Mouse (Mus musculus) heart, embryonic 14.5 days (tissue): ENCODE measurements around the gene Stk11. TPM values are rescaled to one million over a fixed set of nuclear protein-coding genes. Genes with fewer than 3 reads are reported as not detected.
A peak's percentile ranks its signal among the peaks of the same experiment; 100 is the strongest.

ENCODE experiments used
- ATAC-seq: fragments of 200-750 bp; cut with Nextera tagmentation; 2 replicates; pipeline ENCODE4 v1.8.0; 2017; ENCODE audit warnings: low read depth, moderate TSS enrichment; ENCODE audit not compliant: insufficient number of reproducible peaks, insufficient read depth, low FRiP score
- H3K27ac ChIP-seq, 2 experiments: fragments of 200-500 bp in 1 of 2; fragments of 300-500 bp in 1 of 2; sonication (generic) in 1 of 2; replicated peaks in 1 of 2; 2 replicates each; pipeline ENCODE4 v1.5.1; 2012 to 2014; ENCODE audit warnings: low read depth in 2 of 2, low read length in 2 of 2, control low read depth in 1 of 2, mild to moderate bottlenecking in 1 of 2, mixed read lengths in 1 of 2; ENCODE audit not compliant: control insufficient read depth in 1 of 2, insufficient read depth in 1 of 2
- H3K27me3 ChIP-seq: fragments of 300-500 bp; sonication (generic); 2 replicates; pipeline ENCODE4 v1.6.1; 2014; ENCODE audit warnings: mild to moderate bottlenecking, low read length, control low read depth; ENCODE audit not compliant: control insufficient read depth, insufficient read depth
- H3K36me3 ChIP-seq: fragments of 300-500 bp; sonication (generic); 2 replicates; pipeline ENCODE4 v1.6.1; 2014; ENCODE audit warnings: mild to moderate bottlenecking, control low read depth, low read length, mixed read lengths; ENCODE audit not compliant: control insufficient read depth, insufficient read depth
- H3K4me1 ChIP-seq, 2 experiments: fragments of 200-500 bp in 1 of 2; fragments of 300-500 bp in 1 of 2; sonication (generic) in 1 of 2; 2 replicates each; pipeline ENCODE4 v1.6.1; 2012 to 2014; ENCODE audit warnings: low read length in 2 of 2, control low read depth in 1 of 2, mixed read lengths in 1 of 2; ENCODE audit not compliant: control insufficient read depth in 2 of 2, insufficient read depth in 2 of 2
- H3K4me2 ChIP-seq: fragments of 300-500 bp; sonication (generic); 2 replicates; pipeline ENCODE4 v1.6.1; 2014; ENCODE audit warnings: mild to moderate bottlenecking, low read length
- H3K4me3 ChIP-seq, 2 experiments: fragments of 200-500 bp in 1 of 2; fragments of 300-500 bp in 1 of 2; sonication (generic) in 1 of 2; 2 replicates each; pipeline ENCODE4 v1.5.1; 2012 to 2014; ENCODE audit warnings: low read length in 2 of 2, mild to moderate bottlenecking in 2 of 2, control low read depth in 1 of 2, low read depth in 1 of 2, moderate library complexity in 1 of 2; ENCODE audit not compliant: control insufficient read depth in 1 of 2, insufficient read depth in 1 of 2
- H3K9ac ChIP-seq: fragments of 300-500 bp; sonication (generic); 2 replicates; pipeline ENCODE4 v1.6.1; 2014; ENCODE audit warnings: mild to moderate bottlenecking, low read length
- H3K9me3 ChIP-seq: fragments of 300-500 bp; sonication (generic); 2 replicates; pipeline ENCODE4 v1.6.1; 2016; ENCODE audit warnings: low read length, control low read depth; ENCODE audit not compliant: control insufficient read depth
- WGBS: fragments of 180-500 bp; shearing (Covaris S2); extraction: QIAGEN DNeasy Blood & Tissue Kit; methylation state at CpG from one replicate; pipeline ENCODE4 v1.1.7; 2014; 5-methylcytosine and 5-hydroxymethylcytosine counted together
- polyA plus RNA-seq: library from polyadenylated mRNA; unstranded; fragments of >200 nt; fragmentation: Nextera tagmentation; extraction: Ambion mirVana; gene quantifications from 2 replicates; pipeline ENCODE4 v1.2.1, GENCODE M21; 2014

Stk11 gene
- polyA plus RNA-seq, 1 experiment from 2014 or later, result 17.7 TPM

- WGBS, result 2% methylated on average over 30 of the region's 30 CpGs
- peak overlapping the region in 1 of 2 experiments; percentile 81; a peak in 2 of 4 replicates for H3K27ac ChIP-seq
- peak overlapping the region; percentile 93 for H3K4me2 ChIP-seq
- no peaks in the 10 kb centered on the region for H3K9me3 ChIP-seq
- H3K27me3 ChIP-seq, result no peaks in the 10 kb centered on the region
- peak overlapping the region; percentile 92 for H3K9ac ChIP-seq
- no peak for ATAC-seq
- peak overlapping the region; percentile 90 to 92 for H3K4me3 ChIP-seq
- H3K36me3 ChIP-seq, result peaks cover 38% of the 10 kb centered on the region
- H3K4me1 ChIP-seq, result peaks cover 16 to 44% of the 10 kb centered on the region in 2 experiments
These were observed 1.5 kb downstream of the Stk11 start for GRCm38 (mm10) chr10:80116927-80117691.

- peaks cover 41% of the 10 kb centered on the region for H3K36me3 ChIP-seq
These were observed 2.1 kb downstream of the Stk11 start for GRCm38 (mm10) chr10:80117736-80118135.

GRCm38 (mm10) chr10:80118552-80118951 lies 2.9 kb downstream of the Stk11 start:
- no peaks in the 10 kb centered on the region for H3K9me3 ChIP-seq
- ATAC-seq, result no peak
- H3K27me3 ChIP-seq, result no peaks in the 10 kb centered on the region
- peak overlapping the region in 1 of 2 experiments; percentile 90; a peak in 1 of 4 replicates for H3K4me3 ChIP-seq
- peaks cover 43% of the 10 kb centered on the region for H3K36me3 ChIP-seq
- peak overlapping the region; percentile 92; the same call in 1 of the 2 replicates for H3K9ac ChIP-seq
- H3K4me2 ChIP-seq, result peak overlapping the region; percentile 93
- no peak overlapping the region for H3K27ac ChIP-seq
- H3K4me1 ChIP-seq, result peaks cover 16 to 44% of the 10 kb centered on the region in 2 experiments
- 75% methylated on average over 6 of the region's 6 CpGs for WGBS

More at GRCm38 (mm10) chr10:80117736-80118135, 2.1 kb downstream of the Stk11 start:
- no peaks in the 10 kb centered on the region for H3K27me3 ChIP-seq
- H3K4me3 ChIP-seq, result peak overlapping the region; percentile 90 to 92
- H3K27ac ChIP-seq, result 0 out of 4 replicates have a peak overlapping the region, but pooled peaks of 1 of the 2 experiments have one; percentile 81
- ATAC-seq, result no peak
- H3K4me2 ChIP-seq, result peak overlapping the region; percentile 93
- H3K9me3 ChIP-seq, result no peaks in the 10 kb centered on the region
- H3K9ac ChIP-seq, result peak overlapping the region; percentile 92
- peaks cover 16 to 44% of the 10 kb centered on the region in 2 experiments for H3K4me1 ChIP-seq
- WGBS, result 40% methylated on average over 1 of the region's 1 CpGs

GRCm38 (mm10) chr10:80120146-80120545 lies 4.5 kb downstream of the Stk11 start:
- H3K9me3 ChIP-seq, result no peaks in the 10 kb centered on the region
- 0 out of 2 replicates have a peak overlapping the region, but pooled peaks have one; percentile 11 for H3K4me2 ChIP-seq
- ATAC-seq, result no peak
- H3K27ac ChIP-seq, result 0 out of 4 replicates have a peak overlapping the region, but pooled peaks of 1 of the 2 experiments have one; percentile 12
- peaks cover 56% of the 10 kb centered on the region for H3K36me3 ChIP-seq
- no peak overlapping the region; the same call in 1 of the 2 replicates for H3K9ac ChIP-seq
- no peaks in the 10 kb centered on the region for H3K27me3 ChIP-seq
- H3K4me1 ChIP-seq, result peaks cover 10 to 36% of the 10 kb centered on the region in 2 experiments; a peak in 3 of 4 replicates
- no peak overlapping the region for H3K4me3 ChIP-seq
- 18% methylated on average over 2 of the region's 2 CpGs for WGBS

- 82% methylated on average over 2 of the region's 2 CpGs for WGBS
- no peak for ATAC-seq
- H3K36me3 ChIP-seq, result peaks cover 71% of the 10 kb centered on the region
These were observed 6.0 kb downstream of the Stk11 start for GRCm38 (mm10) chr10:80121639-80122038.

GRCm38 (mm10) chr10:80123932-80124562 lies 8.4 kb downstream of the Stk11 start:
- Histone ChIP-seq H3K36me3 (peaks cover 80% of the 10 kb centered on the region), H3K27ac (no peak overlapping the region), H3K27me3 (no peaks in the 10 kb centered on the region), H3K4me3 (no peak overlapping the region), H3K9ac (no peak overlapping the region), H3K4me1 (peaks cover 3 to 16% of the 10 kb centered on the region in 2 experiments; a peak in 3 of 4 replicates), H3K4me2 (no peak overlapping the region), H3K9me3 (no peaks in the 10 kb centered on the region)
- ATAC-seq, result no peak
- 79% methylated on average over 9 of the region's 9 CpGs for WGBS

More at GRCm38 (mm10) chr10:80121639-80122038, 6.0 kb downstream of the Stk11 start:
- Histone ChIP-seq H3K4me1 (peaks cover 10 to 36% of the 10 kb centered on the region in 2 experiments; a peak in 3 of 4 replicates), H3K4me2 (no peak overlapping the region), H3K9me3 (no peaks in the 10 kb centered on the region), H3K9ac (no peak overlapping the region), H3K27me3 (no peaks in the 10 kb centered on the region), H3K27ac (no peak overlapping the region), H3K4me3 (no peak overlapping the region)

GRCm38 (mm10) chr10:80127920-80128319 lies 12.3 kb downstream of the Stk11 start:
- Histone ChIP-seq H3K4me1 (peaks cover 0 to 3% of the 10 kb centered on the region in 2 experiments; a peak in 3 of 4 replicates), H3K9me3 (no peaks in the 10 kb centered on the region), H3K27me3 (no peaks in the 10 kb centered on the region), H3K27ac (no peak overlapping the region), H3K4me3 (no peak overlapping the region), H3K4me2 (no peak overlapping the region), H3K9ac (no peak overlapping the region), H3K36me3 (peaks cover 89% of the 10 kb centered on the region)
- no peak for ATAC-seq
- WGBS, result 93% methylated on average over 8 of the region's 8 CpGs
